Mouse (Mus musculus) Patski (cell line): ENCODE measurements at regions not wholly inside any gene's neighbourhood (a gene's known extent, or its start where the extent isn't known, plus 50 kb on each side); places are given as distances from the start of the nearest gene placed in this dataset.

Experiments
- ATAC-seq: fragments of 100-300 bp; one replicate; pipeline ENCODE4 v1.8.0; 2021
- CTCF ChIA-PET: fragments of 350-600 bp; sonication (Branson Sonifier 250); formaldehyde crosslinking; loops from one replicate; lab custom pipeline; 2022; ENCODE audit warnings: inconsistent platforms; lab: Charles Lee
- POLR2A ChIA-PET: fragments of 350-600 bp; sonication (Branson Sonifier 250); formaldehyde crosslinking; loops from one replicate; lab custom pipeline; 2022; ENCODE audit warnings: antibody characterized with exemption, inconsistent platforms; lab: Charles Lee
- DNase-seq: peaks from one replicate; pipeline ENCODE4 v3.0.0-alpha.2; 2011; ENCODE audit warnings: low read depth, low spot score
- H3K27me3 ChIP-seq: fragments of 371-371 bp; one replicate; pipeline ENCODE4 v1.5.1; 2021
- CTCF ChIP-seq: fragments of 100-300 bp; IDR thresholded peaks from one replicate; pipeline ENCODE4 v1.5.1; 2021
- in situ Hi-C: fragments of 300-500 bp; cut with MboI; formaldehyde crosslinking; loops from 3 replicates; pipeline ENCODE4 v1.11.1; 2018; ENCODE audit warnings: low pct_unique_long_range_greater_than_20kb, mixed read lengths

DNA sequence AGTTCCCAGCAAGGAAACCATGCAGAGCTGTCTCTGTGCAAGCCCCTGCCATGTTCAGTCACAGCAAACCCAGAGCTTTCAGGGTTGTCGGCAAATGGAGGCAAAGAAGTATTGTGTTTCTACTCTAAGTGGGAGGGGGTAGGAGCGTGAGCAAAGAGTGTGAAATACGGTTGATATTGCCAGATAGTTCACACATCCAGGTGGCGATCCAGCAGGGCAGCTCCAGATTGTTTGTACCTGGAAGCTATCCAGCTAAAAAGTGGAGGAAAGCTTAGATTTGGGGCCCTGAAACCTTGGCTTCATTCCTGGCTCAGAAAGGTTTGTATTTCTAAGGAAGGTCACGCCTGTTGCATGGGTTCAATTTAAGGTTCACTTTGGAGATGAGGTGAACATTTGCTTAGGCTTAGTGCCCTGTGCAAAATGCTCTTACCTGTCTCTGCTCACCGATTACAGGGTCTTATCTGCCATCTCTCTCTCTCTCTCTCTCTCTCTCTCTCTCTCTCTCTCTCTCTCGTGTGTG lies 78.1 kb upstream of the Daam1 start:
- H3K27me3 ChIP-seq, result peaks cover 9% of the 10 kb centered on the region
- ChIA-PET CTCF (no interaction called here), POLR2A (no interaction called here)
- no peak for TF ChIP-seq CTCF
- in situ Hi-C loops, result no loop called here
- ATAC-seq (no peak), DNase-seq (no peak)

DNA sequence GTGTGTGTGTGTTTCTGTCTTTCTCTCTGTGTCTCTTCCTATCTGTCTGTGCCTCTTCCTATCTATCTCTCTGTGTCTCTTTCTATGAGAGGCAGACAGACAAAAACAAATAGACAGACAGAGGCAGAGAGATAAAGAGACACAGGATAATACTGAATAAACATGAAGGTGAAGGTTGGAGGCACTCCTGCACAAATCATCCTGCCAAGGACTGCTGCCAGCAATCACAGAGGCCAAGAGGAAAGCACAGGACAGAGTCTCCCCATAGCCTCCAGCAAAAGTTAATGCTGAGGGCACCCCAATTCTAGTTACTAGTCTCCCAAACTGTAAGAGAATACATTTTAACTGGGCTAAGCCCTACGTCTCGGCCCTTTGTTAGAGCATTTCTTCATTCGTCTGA lies 77.6 kb upstream of the Daam1 start:
- H3K27me3 ChIP-seq, result peaks cover 9% of the 10 kb centered on the region
- in situ Hi-C loops, result no loop called here

GRCm38 (mm10) chr12:71763194-71763593 lies 67.7 kb upstream of the Daam1 start:
- no peak for DNase-seq
- H3K27me3 ChIP-seq, result peaks cover 7% of the 10 kb centered on the region
- in situ Hi-C loops, result no loop called here
- peak; percentile 44 for TF ChIP-seq CTCF
- ChIA-PET POLR2A (no interaction called here), CTCF (no interaction called here)
- ATAC-seq, result no peak

More for the DNA sequence above, 77.6 kb upstream of the Daam1 start:
- no peak for TF ChIP-seq CTCF
- no peak for DNase-seq
- ATAC-seq, result no peak
- ChIA-PET CTCF (no interaction called here), POLR2A (no interaction called here)

- peaks cover 7% of the 10 kb centered on the region for H3K27me3 ChIP-seq
- ChIA-PET CTCF (no interaction called here), POLR2A (interaction anchor here (0.6 kb wide), 1 partner anchor 457 kb away, joined by 3 read pairs; no protein-coding TSS in a partner anchor)
- DNase-seq (no peak), ATAC-seq (no peak)
- TF ChIP-seq CTCF, result no peak
- in situ Hi-C loops, result loop anchor here (5.0 kb wide), 1 partner anchor 281 kb away; no protein-coding TSS in a partner anchor
Measured at GRCm38 (mm10) chr12:71766086-71766485, 64.8 kb upstream of the Daam1 start.

GRCm38 (mm10) chr12:71766636-71767035 lies 64.2 kb upstream of the Daam1 start:
- TF ChIP-seq CTCF, result no peak
- ChIA-PET CTCF (interaction anchor here (1.0 to 3.4 kb wide), 3 partner anchors 280 to 456 kb away, joined by 3 to 29 read pairs (median 20); no protein-coding TSS in a partner anchor), POLR2A (interaction anchor here (0.6 kb wide), 1 partner anchor 458 kb away, joined by 3 read pairs; no protein-coding TSS in a partner anchor)
- peaks cover 7% of the 10 kb centered on the region for H3K27me3 ChIP-seq
- in situ Hi-C loops, result loop anchor here (5.0 kb wide), 1 partner anchor 281 kb away; no protein-coding TSS in a partner anchor
- ATAC-seq, result no peak
- no peak for DNase-seq

GRCm38 (mm10) chr12:71767896-71768295 lies 63.0 kb upstream of the Daam1 start:
- DNase-seq (no peak), ATAC-seq (no peak)
- CTCF ChIA-PET, result interaction anchor here (1.3 to 3.4 kb wide), 4 partner anchors 277 to 296 kb away, joined by 3 to 29 read pairs (median 12); no protein-coding TSS in a partner anchor

DNA sequence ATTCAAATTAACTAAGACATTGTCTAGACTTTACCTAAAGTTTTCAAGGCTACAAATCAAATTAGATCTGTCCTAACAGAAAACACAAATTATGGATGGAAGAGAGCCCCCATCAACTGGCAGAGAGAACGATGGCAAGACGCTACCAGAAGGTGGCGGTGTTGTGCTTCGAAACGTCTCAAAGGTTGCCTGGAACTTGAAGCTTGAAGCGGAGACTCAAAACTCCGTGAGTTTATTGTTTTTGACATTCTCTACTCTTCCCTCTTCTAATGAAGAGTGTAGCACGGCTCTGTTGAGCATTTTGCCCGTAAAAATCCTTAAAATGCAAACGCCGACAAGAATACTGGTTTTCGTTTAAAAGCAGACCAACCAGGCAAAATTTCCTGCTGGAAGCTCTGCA lies 62.4 kb upstream of the Daam1 start:
- DNase-seq, result peak; percentile 13
- POLR2A ChIA-PET, result interaction anchor here (0.9 to 1.0 kb wide), 2 partner anchors 65 to 279 kb away, joined by 3 read pairs; no protein-coding TSS in a partner anchor
- no peak for ATAC-seq
- peaks cover 12% of the 10 kb centered on the region for H3K27me3 ChIP-seq
- in situ Hi-C loops, result loop anchor here (5.0 kb wide), 1 partner anchor 279 kb away; no protein-coding TSS in a partner anchor
- TF ChIP-seq CTCF, result peak; percentile 90
- CTCF ChIA-PET, result interaction anchor here (0.8 to 3.4 kb wide), 9 partner anchors 27 to 296 kb away, joined by 3 to 29 read pairs (median 4); no protein-coding TSS in a partner anchor

More at GRCm38 (mm10) chr12:71767896-71768295, 63.0 kb upstream of the Daam1 start:
- POLR2A ChIA-PET, result interaction anchor here (0.9 to 1.0 kb wide), 2 partner anchors 65 to 279 kb away, joined by 3 read pairs; no protein-coding TSS in a partner anchor
- in situ Hi-C loops, result loop anchor here (5.0 kb wide), 1 partner anchor 279 kb away; no protein-coding TSS in a partner anchor
- H3K27me3 ChIP-seq, result peaks cover 12% of the 10 kb centered on the region
- no peak for TF ChIP-seq CTCF

DNA sequence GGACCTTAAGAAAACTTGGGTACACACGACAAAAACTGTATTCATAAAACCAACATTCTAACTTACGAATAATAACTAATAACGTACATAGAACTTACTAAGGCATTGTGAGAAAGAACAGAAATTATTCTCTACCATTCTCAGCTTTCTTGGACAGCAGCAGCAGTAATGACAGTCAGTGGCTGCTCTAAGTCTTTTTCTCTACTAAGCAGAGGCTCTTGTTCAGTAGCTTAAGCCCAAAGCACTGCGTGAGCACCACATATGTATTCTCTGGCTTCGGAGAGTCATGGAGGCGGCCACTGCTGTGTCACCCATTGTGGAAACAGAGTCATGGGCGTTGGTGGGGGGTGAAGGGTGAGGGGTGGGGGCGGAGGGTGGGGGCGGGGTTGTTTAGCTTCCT lies 62.0 kb upstream of the Daam1 start:
- in situ Hi-C loops, result loop anchor here (5.0 kb wide), 1 partner anchor 278 kb away; no protein-coding TSS in a partner anchor
- TF ChIP-seq CTCF, result no peak
- DNase-seq (no peak), ATAC-seq (no peak)
- peaks cover 14% of the 10 kb centered on the region for H3K27me3 ChIP-seq
- ChIA-PET CTCF (interaction anchor here (0.8 to 3.4 kb wide), 10 partner anchors 27 to 295 kb away, joined by 3 to 29 read pairs (median 4); no protein-coding TSS in a partner anchor), POLR2A (interaction anchor here (0.9 to 1.0 kb wide), 2 partner anchors 64 to 278 kb away, joined by 3 read pairs; no protein-coding TSS in a partner anchor)

DNA sequence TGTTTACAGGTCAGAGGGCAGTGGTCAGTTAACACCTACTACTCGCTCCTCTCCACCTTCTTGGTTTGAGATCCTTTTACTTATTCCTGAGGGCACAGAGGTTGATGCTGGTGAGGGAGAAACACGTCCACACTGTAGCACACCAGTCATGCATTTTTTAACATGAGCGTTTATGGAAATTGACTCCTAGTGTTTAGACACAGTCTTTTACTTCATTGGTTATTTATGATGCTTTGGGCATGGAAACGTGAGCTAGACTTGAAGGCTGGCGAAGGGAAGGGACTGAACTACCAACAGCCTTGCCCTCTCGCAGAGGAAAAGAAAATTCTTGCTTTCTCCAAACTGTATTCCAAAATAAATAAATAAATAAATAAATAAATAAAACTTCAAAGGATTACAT lies 61.6 kb upstream of the Daam1 start:
- peaks cover 18% of the 10 kb centered on the region for H3K27me3 ChIP-seq
- in situ Hi-C loops, result loop anchor here (5.0 kb wide), 1 partner anchor 278 kb away; no protein-coding TSS in a partner anchor
- no peak for TF ChIP-seq CTCF
- DNase-seq (no peak), ATAC-seq (no peak)
- POLR2A ChIA-PET, result no interaction called here
- CTCF ChIA-PET, result interaction anchor here (0.8 to 3.4 kb wide), 9 partner anchors 26 to 283 kb away, joined by 3 to 29 read pairs (median 4); no protein-coding TSS in a partner anchor

DNA sequence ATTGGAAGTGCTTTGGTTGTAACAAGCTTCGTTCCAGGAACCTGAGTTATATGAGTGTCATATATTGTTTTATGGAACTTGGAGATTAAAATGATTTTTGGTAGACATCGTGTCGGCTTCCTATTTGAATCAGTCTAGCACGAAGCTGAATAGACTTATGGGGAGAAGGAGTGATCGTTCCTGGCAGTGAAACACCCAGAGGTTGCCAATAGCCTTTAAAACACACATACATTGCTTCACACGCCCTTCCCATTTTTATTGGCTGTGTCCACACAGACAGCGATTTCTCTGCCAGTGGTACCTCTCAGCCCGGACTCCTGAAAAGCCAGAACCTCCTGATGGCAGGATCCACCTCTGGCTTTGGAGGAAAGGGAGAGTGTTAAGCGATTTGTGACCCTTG lies 57.0 kb upstream of the Daam1 start:
- CTCF ChIA-PET, result no interaction called here
- POLR2A ChIA-PET, result no interaction called here

DNA sequence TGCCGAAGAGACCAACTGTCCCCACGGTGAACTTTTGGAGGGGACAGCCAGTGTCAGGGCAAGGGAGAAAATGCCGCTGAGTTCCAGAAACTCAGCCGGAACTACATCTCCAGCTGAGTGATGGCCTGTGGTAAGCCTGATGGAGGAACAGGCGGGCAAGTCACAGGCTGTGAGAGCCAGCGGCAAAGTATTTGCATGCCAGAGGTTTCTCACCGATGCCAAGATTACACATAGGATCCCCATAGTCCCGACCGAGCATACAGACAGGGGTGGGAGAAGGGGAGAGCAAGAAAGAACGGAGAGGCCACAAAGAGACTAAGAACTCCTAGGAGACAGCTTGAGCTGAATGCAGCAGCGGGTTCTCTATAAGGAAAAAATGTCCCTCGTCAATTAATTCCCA lies 55.8 kb upstream of the Daam1 start:
- POLR2A ChIA-PET, result no interaction called here
- in situ Hi-C loops, result no loop called here
- DNase-seq, result no peak
- H3K27me3 ChIP-seq, result peaks cover 27% of the 10 kb centered on the region
- no peak for TF ChIP-seq CTCF
- CTCF ChIA-PET, result no interaction called here
- ATAC-seq, result no peak

More for the DNA sequence above, 57.0 kb upstream of the Daam1 start:
- ATAC-seq, result no peak
- in situ Hi-C loops, result no loop called here
- no peak for DNase-seq
- H3K27me3 ChIP-seq, result peaks cover 24% of the 10 kb centered on the region
- TF ChIP-seq CTCF, result no peak
